Mouse (Mus musculus): ENCODE measurements at regions not wholly inside any gene's neighbourhood (a gene's known extent, or its start where the extent isn't known, plus 50 kb on each side); places are given as distances from the start of the nearest gene placed in this dataset.
A peak's percentile ranks its signal among the peaks of the same experiment; 100 is the strongest.

- DNase-seq (ENCODE audit: extremely low spot score in 1 of 2, low spot score in 2 of 2) = no peak
- no peak for TF ChIP-seq CTCF (IDR thresholded peaks at IDR 0.05)
- intact Hi-C loops (cut with DNase I) = no loop called here
- H3K4me3 ChIP-seq = no peak overlapping the region
- H3K27ac ChIP-seq = no peak overlapping the region
These were observed 61.8 kb downstream of the Adcyap1 start for GRCm38 (mm10) chr17:93260366-93261205.

GRCm38 (mm10) chr17:93261206-93261504 lies 62.3 kb downstream of the Adcyap1 start:
- no peak overlapping the region for H3K27ac ChIP-seq
- no peak for TF ChIP-seq CTCF (IDR thresholded peaks at IDR 0.05)
- intact Hi-C loops (cut with DNase I) = no loop called here
- no peak overlapping the region for H3K4me3 ChIP-seq
- no peak for DNase-seq (ENCODE audit: extremely low spot score in 1 of 2, low spot score in 2 of 2)

- no peak overlapping the region for H3K27ac ChIP-seq
- intact Hi-C loops (cut with DNase I) = no loop called here
- H3K4me3 ChIP-seq = no peak overlapping the region
- TF ChIP-seq CTCF (IDR thresholded peaks at IDR 0.05) = no peak; the same call in 1 of the 2 replicates
- DNase-seq (ENCODE audit: extremely low spot score in 1 of 2, low spot score in 2 of 2) = no peak
These were observed 107.3 kb downstream of the Adcyap1 start for GRCm38 (mm10) chr17:93306121-93306520.

GRCm38 (mm10) chr17:93312139-93312538 lies 113.3 kb downstream of the Adcyap1 start:
- Histone ChIP-seq H3K4me3 (no peak overlapping the region), H3K27ac (no peak overlapping the region)
- DNase-seq (ENCODE audit: extremely low spot score in 1 of 2, low spot score in 2 of 2) = no peak
- no peak for TF ChIP-seq CTCF (IDR thresholded peaks at IDR 0.05)
- intact Hi-C loops (cut with DNase I) = no loop called here

- intact Hi-C loops (cut with DNase I) = no loop called here
These were observed 114.0 kb downstream of the Adcyap1 start for GRCm38 (mm10) chr17:93312640-93313309.

GRCm38 (mm10) chr17:93313310-93313688 lies 114.5 kb downstream of the Adcyap1 start:
- H3K4me3 ChIP-seq = no peak overlapping the region
- intact Hi-C loops (cut with DNase I) = no loop called here
- H3K27ac ChIP-seq = no peak overlapping the region
- DNase-seq (ENCODE audit: extremely low spot score in 1 of 2, low spot score in 2 of 2) = no peak
- no peak for TF ChIP-seq CTCF (IDR thresholded peaks at IDR 0.05)

More at GRCm38 (mm10) chr17:93312640-93313309, 114.0 kb downstream of the Adcyap1 start:
- no peak for TF ChIP-seq CTCF (IDR thresholded peaks at IDR 0.05)
- DNase-seq (ENCODE audit: extremely low spot score in 1 of 2, low spot score in 2 of 2) = no peak
- Histone ChIP-seq H3K4me3 (no peak overlapping the region), H3K27ac (no peak overlapping the region)

GRCm38 (mm10) chr17:93314144-93314543 lies 115.3 kb downstream of the Adcyap1 start:
- DNase-seq (ENCODE audit: extremely low spot score in 1 of 2, low spot score in 2 of 2) = no peak
- Histone ChIP-seq H3K4me3 (no peak overlapping the region), H3K27ac (no peak overlapping the region)
- intact Hi-C loops (cut with DNase I) = no loop called here
- no peak for TF ChIP-seq CTCF (IDR thresholded peaks at IDR 0.05)

- Histone ChIP-seq H3K4me3 (no peak overlapping the region), H3K27ac (no peak overlapping the region)
- intact Hi-C loops (cut with DNase I) = no loop called here
- no peak for TF ChIP-seq CTCF (IDR thresholded peaks at IDR 0.05)
- DNase-seq (ENCODE audit: extremely low spot score in 1 of 2, low spot score in 2 of 2) = no peak
These were observed 122.7 kb downstream of the Adcyap1 start for GRCm38 (mm10) chr17:93321482-93321881.

- DNase-seq (ENCODE audit: extremely low spot score in 1 of 2, low spot score in 2 of 2) = no peak
- Histone ChIP-seq H3K4me3 (no peak overlapping the region), H3K27ac (no peak overlapping the region)
- TF ChIP-seq CTCF (IDR thresholded peaks at IDR 0.05) = no peak
- intact Hi-C loops (cut with DNase I) = no loop called here
These were observed 138.8 kb downstream of the Adcyap1 start for GRCm38 (mm10) chr17:93337576-93337975.

- intact Hi-C loops (cut with DNase I) = no loop called here
- no peak for DNase-seq (ENCODE audit: extremely low spot score in 1 of 2, low spot score in 2 of 2)
- TF ChIP-seq CTCF (IDR thresholded peaks at IDR 0.05) = no peak
- Histone ChIP-seq H3K4me3 (no peak overlapping the region), H3K27ac (no peak overlapping the region)
These were observed 156.4 kb downstream of the Adcyap1 start for GRCm38 (mm10) chr17:93355238-93355637.

GRCm38 (mm10) chr17:93362926-93363325 lies 164.1 kb downstream of the Adcyap1 start:
- intact Hi-C loops (cut with DNase I) = no loop called here
- no peak for TF ChIP-seq CTCF (IDR thresholded peaks at IDR 0.05)
- no peak for DNase-seq (ENCODE audit: extremely low spot score in 1 of 2, low spot score in 2 of 2)
- Histone ChIP-seq H3K4me3 (no peak overlapping the region), H3K27ac (peak overlapping the region; percentile 53; the same call in 1 of the 2 replicates)

- intact Hi-C loops (cut with DNase I) = no loop called here
- TF ChIP-seq CTCF (IDR thresholded peaks at IDR 0.05) = no peak
- no peak overlapping the region for H3K4me3 ChIP-seq
- no peak overlapping the region for H3K27ac ChIP-seq
- no peak for DNase-seq (ENCODE audit: extremely low spot score in 1 of 2, low spot score in 2 of 2)
These were observed 178.8 kb downstream of the Adcyap1 start for GRCm38 (mm10) chr17:93377453-93378091.

Data from left cerebral cortex, adult 2 months (tissue).